Mouse (Mus musculus): ENCODE data around the gene Ccnf.

The Ccnf gene

GRCm38 (mm10) chr17:24251320-24252069 is at the start of gene Ccnf:
Gene Ccnf, minus strand, starts transcription at chr17:24251484.
- peak; percentile 93 for DNase-seq (ENCODE audit: low read depth)

DNA sequence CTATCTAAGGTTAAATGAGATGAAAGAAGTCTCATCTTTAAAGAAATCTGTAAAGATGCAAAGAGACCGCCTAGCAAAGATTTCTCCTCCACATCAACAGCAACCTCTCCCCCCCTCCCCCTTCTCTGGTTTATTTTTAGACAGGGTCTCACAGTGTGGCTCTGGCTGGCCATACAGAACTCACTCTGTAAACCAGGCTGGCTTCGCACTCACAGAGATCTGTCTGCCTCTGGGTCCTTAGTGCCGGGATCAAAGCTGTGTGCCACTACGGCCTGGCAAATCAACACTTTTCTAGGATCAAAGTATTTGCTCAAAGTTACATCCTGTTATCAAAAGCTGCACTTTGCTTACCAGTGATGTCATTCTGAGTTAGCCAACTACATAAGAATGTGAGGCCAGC is 49.4 kb upstream of the Ccnf start:
- DNase-seq (ENCODE audit: low read depth) = no peak

DNA sequence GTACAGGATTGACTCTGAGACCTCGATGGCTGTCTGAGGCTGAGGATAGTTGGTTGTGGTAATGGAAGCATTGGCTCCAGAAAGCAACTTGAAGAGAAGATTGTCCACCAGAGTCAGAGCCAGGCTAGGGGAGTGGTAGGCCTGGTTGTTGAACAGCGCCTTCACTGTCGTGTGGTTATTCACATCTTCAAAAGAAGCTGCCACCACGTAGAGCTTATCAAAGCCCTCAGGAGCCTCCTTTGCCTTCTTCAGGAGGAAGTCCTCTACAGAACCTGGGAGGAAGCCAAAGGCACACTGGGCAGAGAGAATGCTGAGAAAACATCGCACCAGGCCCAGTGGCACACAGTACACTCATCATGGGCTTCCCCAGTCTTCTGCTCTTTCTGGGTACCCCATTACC is 38.1 kb upstream of the Ccnf start:
- no peak for DNase-seq (ENCODE audit: low read depth)

- DNase-seq (ENCODE audit: low read depth) = no peak
These were observed 37.2 kb upstream of the Ccnf start for GRCm38 (mm10) chr17:24288477-24288876.

- no peak for DNase-seq (ENCODE audit: low read depth)
These were observed 34.4 kb upstream of the Ccnf start for GRCm38 (mm10) chr17:24285680-24286079.

GRCm38 (mm10) chr17:24283266-24283818 is 32.1 kb upstream of the Ccnf start:
- peak; percentile 25 for DNase-seq (ENCODE audit: low read depth)

- no peak for DNase-seq (ENCODE audit: low read depth)
These were observed 31.4 kb upstream of the Ccnf start for GRCm38 (mm10) chr17:24282637-24283036.

- no peak for DNase-seq (ENCODE audit: low read depth)
These were observed 28.6 kb upstream of the Ccnf start for GRCm38 (mm10) chr17:24279907-24280306.

GRCm38 (mm10) chr17:24267133-24267532 is 15.8 kb upstream of the Ccnf start:
- DNase-seq (ENCODE audit: low read depth) = no peak

GRCm38 (mm10) chr17:24264766-24265165 is 13.5 kb upstream of the Ccnf start:
- DNase-seq (ENCODE audit: low read depth) = no peak

- DNase-seq (ENCODE audit: low read depth) = no peak
These were observed 9.2 kb upstream of the Ccnf start for GRCm38 (mm10) chr17:24260516-24260915.

- no peak for DNase-seq (ENCODE audit: low read depth)
These were observed 8.4 kb upstream of the Ccnf start for GRCm38 (mm10) chr17:24259702-24260101.

DNA sequence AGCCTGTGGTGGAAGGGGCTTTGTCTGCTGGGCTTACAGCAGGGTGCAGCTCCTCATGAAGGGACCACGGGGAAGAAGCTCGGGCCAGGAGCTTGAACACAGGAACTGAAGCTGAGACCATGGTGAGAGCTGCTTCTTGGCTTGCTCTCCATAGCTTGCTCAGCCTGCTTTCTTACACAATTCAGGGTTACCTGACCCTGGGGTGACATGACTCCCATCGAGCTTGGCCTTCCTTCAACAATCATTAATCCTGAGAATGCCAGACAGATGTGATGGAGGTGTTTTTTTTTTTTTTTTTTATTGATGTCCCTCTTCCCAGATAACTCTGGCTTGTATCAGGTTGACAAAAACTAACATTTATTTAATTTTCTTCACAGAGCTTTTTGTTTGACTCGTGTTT is 7.7 kb upstream of the Ccnf start:
- no peak for DNase-seq (ENCODE audit: low read depth)

DNA sequence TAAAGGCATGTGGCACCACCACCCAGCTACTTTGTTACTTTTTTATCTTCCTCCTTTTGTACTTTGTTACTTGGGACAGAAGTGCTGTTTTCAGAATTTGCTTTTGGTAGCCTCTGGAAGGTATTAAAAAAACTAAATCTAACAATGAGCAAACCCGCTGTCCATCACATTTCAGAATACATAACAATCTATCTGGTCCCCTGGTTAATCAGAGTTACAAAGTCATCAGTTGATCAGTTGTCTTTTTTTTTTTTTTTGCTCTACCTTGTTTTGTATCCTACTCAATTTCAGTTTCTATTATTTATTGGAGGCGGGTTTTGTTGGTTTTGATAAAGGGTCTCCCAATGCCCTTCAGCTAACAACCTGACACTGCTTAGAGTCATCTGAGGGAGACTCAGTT is 1.0 kb upstream of the Ccnf start:
- DNase-seq (ENCODE audit: low read depth) = no peak

GRCm38 (mm10) chr17:24250988-24251319 is 330 bp downstream of the Ccnf start:
- no peak for DNase-seq (ENCODE audit: low read depth)

DNA sequence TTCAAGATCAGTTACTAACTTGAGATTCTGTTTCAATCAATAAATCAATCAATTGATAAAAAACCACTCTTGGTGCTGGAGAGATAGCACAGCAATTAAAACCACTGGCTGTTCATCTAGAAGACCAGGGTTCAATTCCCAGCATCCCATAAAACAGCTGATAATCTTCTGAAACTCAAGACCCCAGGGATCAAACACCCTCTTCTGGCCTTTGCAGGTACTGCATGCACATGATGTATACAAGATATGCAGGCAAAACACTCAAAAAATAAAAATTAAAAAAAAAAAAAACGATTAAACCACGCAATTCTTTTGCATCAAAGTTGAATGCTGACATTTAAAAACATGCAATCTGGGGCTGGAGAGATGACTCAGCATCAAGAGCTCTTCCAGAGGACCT is 2.6 kb downstream of the Ccnf start:
- DNase-seq (ENCODE audit: low read depth) = no peak

DNA sequence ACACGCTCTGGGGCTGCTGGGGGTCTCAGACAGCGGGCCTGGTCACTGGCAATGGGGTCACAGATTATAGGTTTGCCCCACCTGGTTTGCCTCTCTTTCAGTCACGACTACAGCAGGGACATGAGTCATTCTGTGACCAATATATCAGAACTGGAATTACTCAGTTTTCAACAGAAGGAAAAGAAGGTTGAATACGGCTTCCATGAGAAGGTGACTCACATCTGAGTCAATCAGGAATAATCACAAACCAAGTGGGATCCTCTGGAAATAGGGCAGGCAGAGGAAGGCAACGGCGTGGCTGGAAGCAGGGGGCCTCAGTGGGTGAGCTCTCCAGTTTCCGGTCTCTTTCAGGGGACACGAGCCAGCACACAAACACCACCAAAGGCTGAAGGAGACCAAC is 7.2 kb downstream of the Ccnf start:
- DNase-seq (ENCODE audit: low read depth) = no peak

- no peak for DNase-seq (ENCODE audit: low read depth)
These were observed 7.8 kb downstream of the Ccnf start for GRCm38 (mm10) chr17:24243311-24243969.

DNA sequence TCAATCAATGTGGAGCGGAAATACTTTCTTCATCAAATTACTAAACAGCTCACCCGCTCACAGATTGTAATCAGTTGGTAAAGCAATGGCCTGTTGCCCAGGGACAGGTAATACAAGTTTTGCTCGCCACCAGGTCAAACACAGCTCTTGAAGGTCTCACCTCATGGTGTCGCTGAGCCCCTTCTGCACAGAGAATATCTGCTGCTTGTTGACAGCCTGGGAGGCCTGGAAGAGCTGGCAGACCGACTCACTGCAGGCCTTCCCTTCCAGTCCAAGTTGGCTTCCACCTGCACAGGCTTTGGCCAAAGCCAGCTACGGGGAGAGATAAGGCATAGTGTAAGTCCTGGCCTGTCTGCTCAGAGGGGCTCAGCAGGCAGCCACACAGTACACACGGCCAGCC is 14.4 kb downstream of the Ccnf start:
- DNase-seq (ENCODE audit: low read depth) = no peak

DNA sequence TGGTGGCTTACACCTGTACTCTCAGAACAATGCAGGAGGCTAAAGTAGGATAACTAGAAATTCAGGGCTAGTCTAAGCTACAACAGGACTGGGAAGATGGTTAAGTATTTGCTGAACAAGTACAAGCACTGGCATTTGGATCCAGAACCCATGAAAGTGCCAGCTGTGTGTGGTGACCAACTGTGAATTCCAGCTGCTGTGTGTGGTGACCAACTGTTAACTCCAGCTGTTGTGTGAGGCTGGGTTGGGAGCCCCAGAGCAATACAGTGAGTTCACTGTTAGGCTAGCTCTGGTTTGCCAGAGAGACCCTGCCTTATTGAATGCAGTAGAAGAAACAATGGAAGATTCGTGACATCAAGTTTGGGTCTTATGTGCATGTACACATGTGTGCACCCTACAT is 14.8 kb downstream of the Ccnf start:
- no peak for DNase-seq (ENCODE audit: low read depth)

- no peak for DNase-seq (ENCODE audit: low read depth)
These were observed 23.3 kb downstream of the Ccnf start for GRCm38 (mm10) chr17:24227941-24228340.

GRCm38 (mm10) chr17:24226721-24227120 is 24.6 kb downstream of the Ccnf start:
- DNase-seq (ENCODE audit: low read depth) = no peak

DNA sequence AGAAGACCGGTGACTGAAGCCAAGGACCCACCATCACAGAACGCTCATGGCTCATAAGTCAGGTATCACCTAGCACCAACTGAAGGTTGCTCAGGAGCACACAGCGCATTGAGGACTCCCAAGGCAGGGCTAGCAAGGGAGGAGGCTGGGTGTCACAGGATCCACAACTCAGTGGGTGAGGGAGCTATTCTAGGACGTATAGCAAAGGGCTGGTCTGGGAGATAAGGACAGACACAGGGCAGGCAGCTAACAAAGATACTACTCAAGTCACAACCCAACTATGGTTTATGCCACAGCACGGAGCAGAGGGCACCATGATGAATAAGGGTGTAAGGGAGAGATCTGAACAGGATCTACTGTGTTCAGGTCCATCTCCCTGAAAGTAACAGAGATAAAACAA is 25.4 kb downstream of the Ccnf start:
- no peak for DNase-seq (ENCODE audit: low read depth)

GRCm38 (mm10) chr17:24224741-24225140 is 26.5 kb downstream of the Ccnf start:
- DNase-seq (ENCODE audit: low read depth) = no peak
